Mouse (Mus musculus) spleen, adult 2 months (tissue): Measurements from ENCODE around the gene Elovl4. TPM values are rescaled to one million over a fixed set of nuclear protein-coding genes. Genes with fewer than 3 reads are reported as not detected.

Experiments
- DNase-seq, 2 experiments: peaks; one replicate each; pipeline versions ENCODE4 v3.0.0 to v3.0.0-alpha.2; 2012 to 2021; ENCODE audit warnings: low spot score in 2 of 2, low read depth in 1 of 2
- H3K27ac ChIP-seq: fragments of 200-500 bp; 2 replicates; pipeline ENCODE4 v1.5.1; 2012; ENCODE audit warnings: low read length, inconsistent platforms; ENCODE audit not compliant: insufficient read depth
- H3K27me3 ChIP-seq: fragments of 200-500 bp; 2 replicates; pipeline ENCODE4 v1.6.1; 2012; ENCODE audit warnings: mild to moderate bottlenecking, moderate library complexity, low read length, inconsistent platforms; ENCODE audit not compliant: control insufficient read depth, insufficient read depth
- H3K36me3 ChIP-seq: fragments of 200-500 bp; 2 replicates; pipeline ENCODE4 v1.6.1; 2012; ENCODE audit warnings: mild to moderate bottlenecking, low read length, inconsistent platforms; ENCODE audit not compliant: control insufficient read depth, insufficient read depth
- H3K4me1 ChIP-seq: fragments of 200-500 bp; 2 replicates; pipeline ENCODE4 v1.6.1; 2011; ENCODE audit warnings: inconsistent platforms; ENCODE audit not compliant: control insufficient read depth, insufficient read depth, insufficient read length
- H3K4me3 ChIP-seq: fragments of 200-500 bp; 2 replicates; pipeline ENCODE4 v1.5.1; 2011; ENCODE audit warnings: mild to moderate bottlenecking, inconsistent platforms; ENCODE audit not compliant: insufficient read depth, insufficient read length; ENCODE audit errors: extremely low read depth
- CTCF ChIP-seq: fragments of 200-500 bp; IDR thresholded peaks from 2 replicates; pipeline ENCODE4 v1.5.1; 2011; ENCODE audit warnings: mild to moderate bottlenecking, inconsistent platforms; ENCODE audit not compliant: insufficient read depth, insufficient read length, insufficient replicate concordance; ENCODE audit errors: extremely low read depth
- POLR2A ChIP-seq: fragments of 200-500 bp; IDR thresholded peaks from 2 replicates; pipeline ENCODE4 v1.6.1; 2011; ENCODE audit warnings: low read depth, low read length, inconsistent platforms
- WGBS: fragments of 180-500 bp; shearing (Covaris S2); methylation state at CpG from one replicate; pipeline ENCODE4 v1.1.7; 2018; 5-methylcytosine and 5-hydroxymethylcytosine counted together
- polyA plus RNA-seq: library from polyadenylated mRNA; depleted of rRNA; stranded (reverse); fragments of >200 nt; gene quantifications from 2 replicates; pipeline ENCODE4 v1.2.3, GENCODE M21; 2012; rRNA removed

Gene Elovl4
- 0.12 TPM in 1 of 2 replicates, not detected in the other for polyA plus RNA-seq

- peak in 1 of 2 experiments; percentile 12 for DNase-seq
- 1% methylated on average over 69 of the region's 71 CpGs for WGBS
- Histone ChIP-seq H3K4me1 (peaks cover 12% of the 10 kb centered on the region), H3K27ac (no peak within 1 kb of the TSS), H3K4me3 (peak within 1 kb of the TSS; percentile 51; the same call in 1 of the 2 replicates), H3K27me3 (peaks cover 20% of the 10 kb centered on the region), H3K36me3 (no peaks in the 10 kb centered on the region)
- TF ChIP-seq POLR2A: no peak
- TF ChIP-seq CTCF: no peak
These were observed at the start of gene Elovl4 for GRCm38 (mm10) chr9:83805977-83806815. Elovl4 (minus strand) TSS chr9:83806277.

GRCm38 (mm10) chr9:83852464-83852863 is 46.4 kb upstream of the Elovl4 start:
- H3K4me3 ChIP-seq: no peak overlapping the region
- 92% methylated on average over 3 of the region's 3 CpGs for WGBS
- H3K36me3 ChIP-seq: no peaks in the 10 kb centered on the region
- H3K27me3 ChIP-seq: no peaks in the 10 kb centered on the region
- H3K4me1 ChIP-seq: no peaks in the 10 kb centered on the region
- DNase-seq: no peak
- no peak overlapping the region for H3K27ac ChIP-seq
- TF ChIP-seq POLR2A (no peak), CTCF (no peak)

- no peaks in the 10 kb centered on the region for H3K36me3 ChIP-seq
- peaks cover 2% of the 10 kb centered on the region; the same call in 1 of the 2 replicates for H3K4me1 ChIP-seq
- WGBS: 3% methylated on average over 27 of the region's 27 CpGs
- no peak overlapping the region for H3K27ac ChIP-seq
- TF ChIP-seq POLR2A: no peak
- no peak for TF ChIP-seq CTCF
- H3K27me3 ChIP-seq: no peaks in the 10 kb centered on the region
- peak overlapping the region; percentile 75 for H3K4me3 ChIP-seq
- no peak for DNase-seq
These were observed 28.8 kb upstream of the Elovl4 start for GRCm38 (mm10) chr9:83834748-83835313.

- Histone ChIP-seq H3K4me1 (peaks cover 2% of the 10 kb centered on the region; the same call in 1 of the 2 replicates), H3K36me3 (no peaks in the 10 kb centered on the region), H3K27ac (peak within 1 kb of the TSS; percentile 81), H3K4me3 (peak within 1 kb of the TSS; percentile 96), H3K27me3 (no peaks in the 10 kb centered on the region)
- DNase-seq: peak; percentile 75 to 86
- TF ChIP-seq POLR2A (peak; percentile 86), CTCF (no peak)
- 2% methylated on average over 38 of the region's 38 CpGs for WGBS
These were observed 28.0 kb upstream of the Elovl4 start, which contains the start of gene Ttk for GRCm38 (mm10) chr9:83833811-83834747. Ttk (plus strand) TSS chr9:83834689.

DNA sequence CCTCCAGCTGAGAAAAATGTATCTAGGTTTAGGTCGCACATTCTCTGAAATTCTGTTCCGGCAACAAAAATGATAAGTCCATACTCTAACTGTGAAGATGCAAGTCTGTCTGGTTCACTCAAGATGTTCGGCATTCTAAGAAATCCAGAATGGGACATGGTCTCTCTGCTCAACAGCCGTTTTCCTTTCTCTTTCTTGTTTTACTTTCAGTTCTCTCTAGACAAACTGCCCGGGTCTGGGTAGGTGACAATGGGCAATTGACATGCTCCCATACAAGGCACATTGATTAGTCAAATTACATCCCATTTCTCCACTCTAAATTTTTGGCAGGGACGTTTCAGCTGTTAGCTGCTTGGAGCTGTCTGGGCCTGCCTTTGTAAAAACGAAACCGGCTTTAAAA is 25.1 kb upstream of the Elovl4 start:
- H3K27me3 ChIP-seq: no peaks in the 10 kb centered on the region
- H3K4me3 ChIP-seq: peak overlapping the region; percentile 17
- TF ChIP-seq CTCF: no peak
- TF ChIP-seq POLR2A: no peak
- peaks cover 2% of the 10 kb centered on the region; the same call in 1 of the 2 replicates for H3K4me1 ChIP-seq
- H3K36me3 ChIP-seq: no peaks in the 10 kb centered on the region
- 47% methylated on average over 8 of the region's 8 CpGs for WGBS
- no peak for DNase-seq
- no peak overlapping the region for H3K27ac ChIP-seq

GRCm38 (mm10) chr9:83829896-83830295 is 23.8 kb upstream of the Elovl4 start:
- Histone ChIP-seq H3K27ac (no peak overlapping the region), H3K4me3 (no peak overlapping the region), H3K36me3 (no peaks in the 10 kb centered on the region), H3K27me3 (no peaks in the 10 kb centered on the region), H3K4me1 (peaks cover 2% of the 10 kb centered on the region; the same call in 1 of the 2 replicates)
- DNase-seq: no peak
- TF ChIP-seq CTCF: no peak
- no peak for TF ChIP-seq POLR2A
- 53% methylated on average over 5 of the region's 5 CpGs for WGBS
